Mouse (Mus musculus) adrenal gland, adult 8-10 months (tissue): ENCODE results near the gene Raet1e. TPM values are rescaled to one million over a fixed set of nuclear protein-coding genes. Genes with fewer than 3 reads are reported as not detected.
"Not testable (repeated sequence)": the region's sequence is repeated elsewhere in the genome, so short reads cannot be mapped to it uniquely, and the experiment has no call there.

Experiments used
- DNase-seq: peaks from one replicate; pipeline ENCODE4 v3.0.0; 2022
- total RNA-seq, 4 experiments: library from RNA; stranded (reverse); gene quantifications; 2 replicates each; pipeline ENCODE4 v1.2.4; 2022

The Raet1e gene
- total RNA-seq, 4 experiments from 2014 or later, result 2.4 to 3.8 TPM; not detected in 2

GRCm38 (mm10) chr10:22165328-22166003 is 7.1 kb downstream of the Raet1e start:
- DNase-seq, result not testable (repeated sequence)

- DNase-seq, result not testable (repeated sequence)
Measured at GRCm38 (mm10) chr10:22166025-22166424, 7.7 kb downstream of the Raet1e start.

DNA sequence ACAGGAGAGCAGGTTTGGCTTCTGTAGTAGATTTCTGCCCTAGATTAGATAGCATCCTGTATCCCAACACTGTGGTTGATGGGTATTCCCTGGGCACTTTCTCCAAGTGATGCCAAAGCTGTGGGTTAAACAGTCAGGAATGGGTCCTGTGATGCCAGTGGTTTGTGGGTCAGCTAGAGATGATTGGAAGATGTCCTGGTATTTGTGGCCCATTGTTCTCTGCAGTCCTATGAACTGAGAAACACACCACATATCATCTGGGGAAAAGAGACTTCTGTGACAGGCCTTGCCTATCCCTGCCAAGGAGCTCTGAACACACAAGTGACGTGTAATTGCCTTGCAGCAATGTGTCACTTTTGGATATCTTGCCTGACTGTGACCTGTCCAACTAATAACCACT is 8.7 kb downstream of the Raet1e start:
- not testable (repeated sequence) for DNase-seq

DNA sequence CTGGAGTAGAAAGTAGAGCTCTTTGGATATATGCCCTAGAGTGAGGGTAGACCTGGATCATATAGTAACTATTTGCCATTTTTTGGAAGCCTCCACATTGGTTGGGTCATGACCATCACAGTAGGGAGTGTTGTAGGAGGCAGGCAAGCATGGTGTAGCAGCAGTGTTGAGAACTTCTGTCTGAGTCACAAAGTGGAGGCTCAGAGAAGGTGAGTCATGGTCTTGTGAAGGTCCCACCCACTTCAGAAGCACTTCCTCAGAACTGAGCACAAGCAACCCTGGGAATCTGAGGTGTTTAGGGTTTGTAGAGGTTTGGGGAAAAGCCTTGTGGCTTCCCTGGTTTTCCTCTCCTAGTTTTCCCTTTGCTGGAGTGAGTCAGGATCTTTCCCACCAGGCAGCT is 10.7 kb downstream of the Raet1e start:
- not testable (repeated sequence) for DNase-seq

DNA sequence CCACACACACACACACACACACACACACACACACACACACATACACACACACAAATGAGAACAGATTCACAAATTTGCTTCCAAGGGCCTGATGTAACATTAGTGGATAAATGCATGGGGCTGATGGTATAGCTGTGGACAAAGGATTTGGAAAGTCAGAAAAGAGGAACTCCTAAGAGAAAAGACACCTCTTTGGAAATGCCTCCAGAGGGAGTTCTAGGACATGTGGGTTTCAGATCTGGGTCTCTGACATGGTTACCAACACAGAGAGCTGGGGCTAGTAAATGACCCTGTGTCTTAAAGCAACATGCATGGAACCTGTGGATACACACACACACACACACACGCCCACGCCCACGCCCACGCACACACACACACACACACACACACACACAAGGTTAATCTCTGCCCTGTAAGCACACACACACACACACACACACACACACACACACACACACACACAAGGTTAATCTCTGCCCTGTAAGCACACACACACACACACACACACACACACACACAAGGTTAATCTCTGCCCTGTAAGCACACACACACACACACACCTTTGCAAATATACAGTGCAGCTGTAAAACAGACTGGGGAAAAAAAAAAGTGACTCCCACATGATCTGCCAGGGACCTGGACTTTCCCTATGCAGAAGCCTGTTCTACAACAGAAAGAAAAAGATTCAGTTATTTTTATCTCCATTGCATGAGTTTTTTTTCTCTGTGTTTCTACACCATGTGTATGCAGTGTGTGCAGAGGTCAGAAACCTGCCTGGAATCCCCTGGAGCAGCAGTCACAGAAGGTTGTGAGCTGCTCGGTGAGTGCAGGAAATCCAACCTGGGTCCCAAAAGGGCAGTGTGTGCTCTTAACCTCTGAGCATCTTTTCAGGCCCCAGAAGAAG is 14.3 kb downstream of the Raet1e start:
- DNase-seq, result not testable (repeated sequence)

GRCm38 (mm10) chr10:22173335-22174189 is 15.2 kb downstream of the Raet1e start:
- not testable (repeated sequence) for DNase-seq

- not testable (repeated sequence) for DNase-seq
Measured at GRCm38 (mm10) chr10:22174190-22174487, 15.8 kb downstream of the Raet1e start.

DNA sequence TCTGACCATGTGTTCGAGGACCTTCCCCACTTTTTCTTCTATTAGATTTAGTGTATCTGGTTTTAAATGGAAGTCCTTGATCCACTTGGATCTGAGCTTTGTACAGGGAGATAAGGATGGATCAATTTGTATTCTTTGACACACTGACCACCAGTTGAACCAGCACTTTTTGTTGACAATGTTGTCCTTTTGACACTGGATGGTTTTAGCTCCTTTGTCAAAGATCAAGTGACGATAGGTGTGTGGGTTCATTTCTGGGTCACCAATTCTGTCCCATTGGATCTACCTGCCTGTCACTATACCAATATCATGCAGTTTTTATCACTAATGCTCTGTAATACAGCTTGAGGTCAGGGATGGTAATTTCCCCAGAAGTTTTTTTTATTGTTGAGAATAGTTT is 18.1 kb downstream of the Raet1e start:
- DNase-seq, result not testable (repeated sequence)

DNA sequence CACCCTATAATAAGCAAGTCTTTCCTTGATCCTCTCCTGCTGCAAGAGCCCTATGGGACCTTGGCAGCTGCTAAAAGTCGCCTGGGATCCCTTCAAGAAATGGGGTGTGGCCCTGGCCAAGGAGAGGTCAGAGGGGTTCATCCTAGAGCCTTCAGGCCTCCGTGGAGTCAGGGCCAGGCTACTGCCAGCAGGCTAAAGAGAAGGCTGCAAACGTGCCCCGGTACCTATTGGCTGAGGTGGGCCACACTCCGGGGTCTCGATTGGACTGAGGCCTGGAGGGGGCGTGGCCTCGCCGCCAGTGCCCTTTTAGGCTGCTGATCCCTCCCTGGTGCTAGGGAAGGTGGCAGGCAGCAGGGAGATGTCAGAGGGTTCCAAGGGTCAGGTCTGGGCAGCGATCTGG is 32.7 kb downstream of the Raet1e start:
- DNase-seq, result not testable (repeated sequence)

GRCm38 (mm10) chr10:22201352-22201751 is 43.0 kb downstream of the Raet1e start:
- not testable (repeated sequence) for DNase-seq

- not testable (repeated sequence) for DNase-seq
Measured at GRCm38 (mm10) chr10:22202784-22203583, 44.6 kb downstream of the Raet1e start.

- not testable (repeated sequence) for DNase-seq
Measured at GRCm38 (mm10) chr10:22206443-22206842, 48.1 kb downstream of the Raet1e start.

DNA sequence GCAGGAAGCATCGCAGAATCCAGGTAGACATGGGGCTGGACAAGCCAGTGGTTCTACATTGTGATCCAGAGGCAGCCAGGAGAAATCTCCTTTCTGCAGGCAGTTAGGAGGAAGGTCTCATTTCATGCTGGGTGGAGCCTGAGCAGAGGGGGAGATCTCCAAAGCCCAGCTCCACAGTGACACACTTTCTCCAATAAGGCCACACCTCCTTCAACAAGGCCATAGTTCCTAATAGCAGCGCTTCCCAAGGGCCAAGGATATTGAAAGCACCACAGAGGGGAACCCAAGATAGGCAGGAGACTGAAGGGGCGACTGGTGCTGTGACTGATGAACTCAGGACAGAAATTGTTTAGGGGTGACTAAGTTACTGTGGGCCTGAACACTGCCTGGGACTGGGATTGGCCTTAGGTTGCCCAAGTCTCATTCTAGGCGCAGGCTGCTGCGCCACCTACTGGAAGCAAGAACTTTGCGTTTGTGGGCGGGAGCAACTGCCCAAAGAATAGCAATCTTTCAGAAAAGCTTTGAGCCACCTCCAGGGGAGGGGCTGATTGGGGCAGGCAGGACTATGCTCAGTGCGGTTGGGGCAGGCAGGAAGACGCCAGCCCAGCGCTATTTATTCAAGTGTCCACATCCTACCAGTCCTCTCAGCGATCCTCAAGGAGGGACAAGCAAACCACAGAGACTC is 53.8 kb downstream of the Raet1e start:
- peak; percentile 52 for DNase-seq

GRCm38 (mm10) chr10:22223474-22224349 is 65.3 kb downstream of the Raet1e start:
- DNase-seq, result peak; percentile 17

GRCm38 (mm10) chr10:22265060-22265459 is 106.7 kb downstream of the Raet1e start:
- no peak for DNase-seq

DNA sequence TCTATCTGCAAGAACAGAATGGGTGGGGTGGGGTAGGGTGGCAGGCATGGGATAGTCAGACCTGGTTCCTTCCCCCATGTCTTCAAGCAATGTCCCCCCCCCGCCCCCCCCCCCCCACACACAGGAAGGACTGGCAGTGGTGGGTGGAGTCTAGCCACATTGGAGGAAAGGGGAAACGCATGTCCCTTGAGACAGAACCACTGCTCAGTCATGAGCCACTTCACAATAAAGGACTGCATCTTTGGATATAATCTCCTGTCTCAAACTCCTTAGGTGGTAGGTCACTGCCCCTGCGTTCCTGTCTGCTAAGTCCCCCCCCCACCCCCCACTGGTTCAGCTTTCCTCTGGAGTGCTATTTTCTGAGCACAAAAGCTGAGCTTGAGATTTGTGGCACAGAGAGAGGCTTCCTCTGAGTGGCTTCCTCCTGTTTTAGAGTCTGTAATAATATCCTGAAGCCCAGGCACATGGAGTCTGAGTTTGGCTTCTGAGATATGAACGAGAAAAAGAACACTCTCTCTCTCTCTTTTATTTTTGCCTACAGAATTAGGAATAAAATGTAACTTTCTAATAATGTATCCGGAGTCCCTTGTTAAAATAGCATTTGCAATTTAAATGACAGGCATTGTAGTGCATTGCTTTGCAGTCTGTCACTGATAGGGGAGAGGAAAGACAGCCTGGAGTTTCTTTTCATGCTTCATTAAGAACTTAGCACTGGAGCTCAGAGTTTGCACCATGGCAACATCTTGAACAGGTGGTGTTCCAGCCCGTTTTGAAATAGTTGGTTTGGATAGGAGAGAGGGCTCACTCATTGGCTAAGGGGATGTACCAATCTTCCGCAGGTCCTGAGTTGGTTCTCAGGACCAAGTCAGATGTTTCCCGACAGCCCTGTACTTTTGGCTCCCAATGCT is 112.8 kb downstream of the Raet1e start:
- DNase-seq, result not testable (repeated sequence)

DNA sequence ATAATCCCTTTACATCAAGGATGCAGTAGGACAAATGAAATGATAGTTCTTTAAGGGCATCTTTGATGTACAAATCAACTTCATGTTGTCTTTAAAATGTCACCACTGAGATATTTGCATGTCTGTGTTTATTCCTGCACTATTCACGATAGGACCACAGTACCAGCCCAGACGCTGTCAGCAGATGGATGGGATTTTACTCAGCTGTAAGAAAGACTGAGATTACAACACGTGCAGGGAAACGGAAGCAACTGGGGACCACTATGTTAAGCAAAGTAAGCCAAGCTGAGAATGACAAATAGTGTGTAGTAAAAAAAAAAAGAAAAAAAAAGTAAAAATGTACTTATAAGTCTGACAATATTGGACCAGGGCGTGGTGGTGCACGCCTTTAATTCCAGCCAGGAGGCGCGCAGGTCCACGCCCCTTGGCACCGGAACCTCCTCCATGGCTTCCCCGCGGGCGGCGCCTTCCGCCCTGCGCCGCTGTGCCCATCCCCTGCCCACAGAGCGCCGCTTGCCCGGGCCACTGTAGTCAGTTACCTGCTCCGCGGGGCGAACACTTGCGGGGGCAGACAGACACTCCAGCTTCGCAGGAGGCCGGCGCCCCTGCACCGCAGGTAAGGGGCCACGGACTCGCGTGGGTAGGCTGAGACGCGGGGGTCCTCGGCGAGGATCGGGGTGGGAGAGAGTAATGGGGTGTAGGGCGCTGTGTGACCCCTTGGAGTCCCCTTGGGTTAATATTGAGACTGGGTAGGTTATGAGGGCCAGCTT is 114.7 kb downstream of the Raet1e start:
- not testable (repeated sequence) for DNase-seq

- no peak for DNase-seq
Measured at GRCm38 (mm10) chr10:22273684-22274305, 115.4 kb downstream of the Raet1e start.
